Mouse (Mus musculus): ENCODE measurements around the gene Lrrc23. TPM values are rescaled to one million over a fixed set of nuclear protein-coding genes. Genes with fewer than 3 reads are reported as not detected.

Lrrc23 gene
- polyA plus RNA-seq, 1 experiment from 2014 or later, result 4.0 TPM

- H3K9ac ChIP-seq, result no peak overlapping the region
- H3K9me3 ChIP-seq, result no peaks in the 10 kb centered on the region
- no peaks in the 10 kb centered on the region for H3K4me1 ChIP-seq
- no peaks in the 10 kb centered on the region for H3K27me3 ChIP-seq
- no peak overlapping the region for H3K4me3 ChIP-seq (replicated peaks)
- H3K36me3 ChIP-seq (replicated peaks), result no peaks in the 10 kb centered on the region
- 48% methylated on average over 19 of the region's 19 CpGs for WGBS
- H3K4me2 ChIP-seq, result no peak overlapping the region
- no peak overlapping the region for H3K27ac ChIP-seq
- ATAC-seq (ENCODE audit: low FRiP score), result no peak
Measured at GRCm38 (mm10) chr6:124732476-124733370, 46.8 kb downstream of the Lrrc23 start.

GRCm38 (mm10) chr6:124731038-124731437, 48.5 kb downstream of the Lrrc23 start:
- H3K9me3 ChIP-seq, result no peaks in the 10 kb centered on the region
- ATAC-seq (ENCODE audit: low FRiP score), result no peak
- WGBS, result 89% methylated on average over 7 of the region's 7 CpGs

GRCm38 (mm10) chr6:124729850-124730705, 49.4 kb downstream of the Lrrc23 start:
- H3K9ac ChIP-seq, result no peak overlapping the region
- H3K27me3 ChIP-seq, result no peaks in the 10 kb centered on the region
- no peaks in the 10 kb centered on the region for H3K9me3 ChIP-seq
- WGBS, result 86% methylated on average over 8 of the region's 8 CpGs
- H3K36me3 ChIP-seq (replicated peaks), result no peaks in the 10 kb centered on the region
- H3K4me1 ChIP-seq, result no peaks in the 10 kb centered on the region
- no peak overlapping the region for H3K4me2 ChIP-seq
- no peak overlapping the region for H3K27ac ChIP-seq
- H3K4me3 ChIP-seq (replicated peaks), result no peak overlapping the region
- ATAC-seq (ENCODE audit: low FRiP score), result no peak

More at GRCm38 (mm10) chr6:124731038-124731437, 48.5 kb downstream of the Lrrc23 start:
- no peaks in the 10 kb centered on the region for H3K36me3 ChIP-seq (replicated peaks)
- no peaks in the 10 kb centered on the region for H3K4me1 ChIP-seq
- no peak overlapping the region for H3K27ac ChIP-seq
- H3K9ac ChIP-seq, result no peak overlapping the region
- H3K27me3 ChIP-seq, result no peaks in the 10 kb centered on the region
- no peak overlapping the region for H3K4me2 ChIP-seq
- H3K4me3 ChIP-seq (replicated peaks), result no peak overlapping the region

GRCm38 (mm10) chr6:124728621-124729020, 50.9 kb downstream of the Lrrc23 start:
- H3K9ac ChIP-seq, result no peak overlapping the region
- H3K4me1 ChIP-seq, result no peaks in the 10 kb centered on the region
- H3K4me2 ChIP-seq, result no peak overlapping the region
- no peak overlapping the region for H3K27ac ChIP-seq
- no peak for ATAC-seq (ENCODE audit: low FRiP score)
- no peaks in the 10 kb centered on the region for H3K27me3 ChIP-seq
- H3K9me3 ChIP-seq, result no peaks in the 10 kb centered on the region
- H3K4me3 ChIP-seq (replicated peaks), result no peak overlapping the region
- 86% methylated on average over 10 of the region's 10 CpGs for WGBS
- no peaks in the 10 kb centered on the region for H3K36me3 ChIP-seq (replicated peaks)

GRCm38 (mm10) chr6:124724472-124724871, 55.1 kb downstream of the Lrrc23 start:
- WGBS, result 88% methylated on average over 10 of the region's 10 CpGs
- no peak for ATAC-seq (ENCODE audit: low FRiP score)
- H3K27ac ChIP-seq, result no peak overlapping the region
- no peak overlapping the region for H3K4me3 ChIP-seq (replicated peaks)
- H3K4me1 ChIP-seq, result no peaks in the 10 kb centered on the region
- no peaks in the 10 kb centered on the region for H3K36me3 ChIP-seq (replicated peaks)
- H3K27me3 ChIP-seq, result no peaks in the 10 kb centered on the region
- H3K4me2 ChIP-seq, result no peak overlapping the region
- no peaks in the 10 kb centered on the region for H3K9me3 ChIP-seq
- no peak overlapping the region for H3K9ac ChIP-seq

- H3K36me3 ChIP-seq (replicated peaks), result no peaks in the 10 kb centered on the region
- H3K27me3 ChIP-seq, result no peaks in the 10 kb centered on the region
- H3K27ac ChIP-seq, result no peak overlapping the region
- ATAC-seq (ENCODE audit: low FRiP score), result no peak
- no peak overlapping the region for H3K4me3 ChIP-seq (replicated peaks)
- no peak overlapping the region for H3K4me2 ChIP-seq
- no peaks in the 10 kb centered on the region for H3K9me3 ChIP-seq
- H3K9ac ChIP-seq, result no peak overlapping the region
- 87% methylated on average over 8 of the region's 8 CpGs for WGBS
- no peaks in the 10 kb centered on the region for H3K4me1 ChIP-seq
Measured at GRCm38 (mm10) chr6:124723541-124723940, 56.0 kb downstream of the Lrrc23 start.

GRCm38 (mm10) chr6:124722876-124723473, 56.6 kb downstream of the Lrrc23 start:
- H3K27me3 ChIP-seq, result no peaks in the 10 kb centered on the region

GRCm38 (mm10) chr6:124720904-124721303, 58.6 kb downstream of the Lrrc23 start:
- no peak for ATAC-seq (ENCODE audit: low FRiP score)
- no peak overlapping the region for H3K27ac ChIP-seq
- H3K4me2 ChIP-seq, result no peak overlapping the region
- WGBS, result 65% methylated on average over 11 of the region's 11 CpGs
- H3K36me3 ChIP-seq (replicated peaks), result peaks cover 20% of the 10 kb centered on the region
- no peaks in the 10 kb centered on the region for H3K9me3 ChIP-seq
- H3K4me1 ChIP-seq, result no peaks in the 10 kb centered on the region
- no peak overlapping the region; the same call in 1 of the 2 replicates for H3K9ac ChIP-seq
- H3K4me3 ChIP-seq (replicated peaks), result no peak overlapping the region
- no peaks in the 10 kb centered on the region for H3K27me3 ChIP-seq

More at GRCm38 (mm10) chr6:124722876-124723473, 56.6 kb downstream of the Lrrc23 start:
- Histone ChIP-seq H3K4me2 (no peak overlapping the region), H3K9ac (no peak overlapping the region), H3K36me3 (replicated peaks) (no peaks in the 10 kb centered on the region), H3K4me3 (replicated peaks) (no peak overlapping the region), H3K27ac (no peak overlapping the region), H3K4me1 (no peaks in the 10 kb centered on the region), H3K9me3 (no peaks in the 10 kb centered on the region)
- no peak for ATAC-seq (ENCODE audit: low FRiP score)
- WGBS, result 83% methylated on average over 6 of the region's 6 CpGs

Other genes starting within 250 kb of the Lrrc23 start
- 0.18 and 0.28 TPM in 2 replicates for gene C1s1, start 237.4 kb downstream of the Lrrc23 start, polyA plus RNA-seq (2016; fragmentation: Nextera tagmentation; extraction: Ambion mirVana)
- gene C1rb, start 209.4 kb downstream of the Lrrc23 start, polyA plus RNA-seq (2016; fragmentation: Nextera tagmentation; extraction: Ambion mirVana), result not detected in 2 replicates
- 0.08 TPM in 2 replicates for gene C1s2, start 143.6 kb downstream of the Lrrc23 start, polyA plus RNA-seq (2016; fragmentation: Nextera tagmentation; extraction: Ambion mirVana)
- 28.1 and 35.0 TPM in 2 replicates for gene Lpcat3, start 116.7 kb downstream of the Lrrc23 start, polyA plus RNA-seq (2016; fragmentation: Nextera tagmentation; extraction: Ambion mirVana)
- gene Emg1, start 67.5 kb downstream of the Lrrc23 start, polyA plus RNA-seq (2016; fragmentation: Nextera tagmentation; extraction: Ambion mirVana), result 194 and 199 TPM in 2 replicates
- gene Phb2, start 67.4 kb downstream of the Lrrc23 start, polyA plus RNA-seq (2016; fragmentation: Nextera tagmentation; extraction: Ambion mirVana), result 330 and 338 TPM in 2 replicates
- 5.4 and 6.1 TPM in 2 replicates for gene Ptpn6, start 41.0 kb downstream of the Lrrc23 start, polyA plus RNA-seq (2016; fragmentation: Nextera tagmentation; extraction: Ambion mirVana)
- gene Grcc10, start 38.4 kb downstream of the Lrrc23 start, polyA plus RNA-seq (2016; fragmentation: Nextera tagmentation; extraction: Ambion mirVana), result 550 and 568 TPM in 2 replicates
- gene Gm45234, start 23.7 kb downstream of the Lrrc23 start, polyA plus RNA-seq (2016; fragmentation: Nextera tagmentation; extraction: Ambion mirVana), result not detected in 2 replicates
- 17.6 and 19.2 TPM in 2 replicates for gene Atn1, start 23.2 kb downstream of the Lrrc23 start, polyA plus RNA-seq (2016; fragmentation: Nextera tagmentation; extraction: Ambion mirVana)
- gene Eno2, start 10.1 kb downstream of the Lrrc23 start, polyA plus RNA-seq (2016; fragmentation: Nextera tagmentation; extraction: Ambion mirVana), result 10.5 and 10.6 TPM in 2 replicates
- gene Spsb2, start 28.9 kb upstream of the Lrrc23 start, polyA plus RNA-seq (2016; fragmentation: Nextera tagmentation; extraction: Ambion mirVana), result 4.5 and 7.7 TPM in 2 replicates
- gene Tpi1, start 34.6 kb upstream of the Lrrc23 start, polyA plus RNA-seq (2016; fragmentation: Nextera tagmentation; extraction: Ambion mirVana), result 559 and 592 TPM in 2 replicates
- gene Usp5, start 49.8 kb upstream of the Lrrc23 start, polyA plus RNA-seq (2016; fragmentation: Nextera tagmentation; extraction: Ambion mirVana), result 199 and 221 TPM in 2 replicates
- gene Cdca3, start 49.8 kb upstream of the Lrrc23 start, polyA plus RNA-seq (2016; fragmentation: Nextera tagmentation; extraction: Ambion mirVana), result 233 and 244 TPM in 2 replicates
- 0.67 and 1.1 TPM in 2 replicates for gene Gnb3, start 60.5 kb upstream of the Lrrc23 start, polyA plus RNA-seq (2016; fragmentation: Nextera tagmentation; extraction: Ambion mirVana)
- 15.0 and 19.8 TPM in 2 replicates for gene P3h3, start 78.0 kb upstream of the Lrrc23 start, polyA plus RNA-seq (2016; fragmentation: Nextera tagmentation; extraction: Ambion mirVana)
- gene Gpr162, start 84.3 kb upstream of the Lrrc23 start, polyA plus RNA-seq (2016; fragmentation: Nextera tagmentation; extraction: Ambion mirVana), result 9.9 and 10.2 TPM in 2 replicates
- gene Cd4, start 108.5 kb upstream of the Lrrc23 start, polyA plus RNA-seq (2016; fragmentation: Nextera tagmentation; extraction: Ambion mirVana), result 0.12 and 0.14 TPM in 2 replicates
- 2.0 and 3.0 TPM in 2 replicates for gene Lag3, start 132.0 kb upstream of the Lrrc23 start, polyA plus RNA-seq (2016; fragmentation: Nextera tagmentation; extraction: Ambion mirVana)
- 516 and 526 TPM in 2 replicates for gene Ptms, start 140.4 kb upstream of the Lrrc23 start, polyA plus RNA-seq (2016; fragmentation: Nextera tagmentation; extraction: Ambion mirVana)
- 445 and 449 TPM in 2 replicates for gene Mlf2, start 151.7 kb upstream of the Lrrc23 start, polyA plus RNA-seq (2016; fragmentation: Nextera tagmentation; extraction: Ambion mirVana)
- 104 and 110 TPM in 2 replicates for gene Cops7a, start 185.8 kb upstream of the Lrrc23 start, polyA plus RNA-seq (2016; fragmentation: Nextera tagmentation; extraction: Ambion mirVana)
- gene Pianp, start 217.0 kb upstream of the Lrrc23 start, polyA plus RNA-seq (2016; fragmentation: Nextera tagmentation; extraction: Ambion mirVana), result 6.9 and 8.2 TPM in 2 replicates
- gene Zfp384, start 229.4 kb upstream of the Lrrc23 start, polyA plus RNA-seq (2016; fragmentation: Nextera tagmentation; extraction: Ambion mirVana), result 16.7 and 19.1 TPM in 2 replicates

Data from forebrain, embryonic 12.5 days (tissue).